Mouse (Mus musculus) gonadal fat pad, adult 2 months (tissue): ENCODE data around the gene Mmachc. TPM values are rescaled to one million over a fixed set of nuclear protein-coding genes. Genes with fewer than 3 reads are reported as not detected.
A peak's percentile ranks its signal among the peaks of the same experiment; 100 is the strongest.
"Not testable (repeated sequence)": the region's sequence is repeated elsewhere in the genome, so short reads cannot be mapped to it uniquely, and the experiment has no call there.

ENCODE experiments used
- DNase-seq: peaks from one replicate; pipeline ENCODE4 v3.0.0-alpha.2; 2012; ENCODE audit warnings: low read depth
- polyA plus RNA-seq: library from polyadenylated mRNA; depleted of rRNA; stranded (reverse); fragments of >200 nt; gene quantifications from 2 replicates; pipeline ENCODE4 v1.2.3, GENCODE M21; 2012

Mmachc gene
- polyA plus RNA-seq, 1 experiment, result 22.1 TPM

GRCm38 (mm10) chr4:116692146-116692545 is 16.1 kb downstream of the Mmachc start:
- no peak for DNase-seq

GRCm38 (mm10) chr4:116689309-116689876 is 18.8 kb downstream of the Mmachc start:
- peak; percentile 96 for DNase-seq

- no peak for DNase-seq
These were observed 21.2 kb downstream of the Mmachc start for GRCm38 (mm10) chr4:116687041-116687440.

GRCm38 (mm10) chr4:116685402-116686061 is 22.7 kb downstream of the Mmachc start, which contains the start of gene Prdx1:
Gene Prdx1 (plus strand): TSS chr4:116685544.
- no peak for DNase-seq

GRCm38 (mm10) chr4:116684665-116685064 is 23.5 kb downstream of the Mmachc start:
- no peak for DNase-seq

- DNase-seq, result no peak
These were observed 24.2 kb downstream of the Mmachc start for GRCm38 (mm10) chr4:116683957-116684356.

GRCm38 (mm10) chr4:116680521-116680920 is 27.7 kb downstream of the Mmachc start:
- not testable (repeated sequence) for DNase-seq

- DNase-seq, result peak; percentile 83
These were observed 29.1 kb downstream of the Mmachc start for GRCm38 (mm10) chr4:116679141-116679540.

GRCm38 (mm10) chr4:116677808-116678207 is 30.4 kb downstream of the Mmachc start:
- no peak for DNase-seq

GRCm38 (mm10) chr4:116676027-116676426 is 32.2 kb downstream of the Mmachc start:
- no peak for DNase-seq

GRCm38 (mm10) chr4:116674761-116675160 is 33.4 kb downstream of the Mmachc start:
- DNase-seq, result not testable (repeated sequence)

- DNase-seq, result no peak
These were observed 35.4 kb downstream of the Mmachc start for GRCm38 (mm10) chr4:116672785-116673184.

- DNase-seq, result no peak
These were observed 38.9 kb downstream of the Mmachc start for GRCm38 (mm10) chr4:116669291-116669690.

- no peak for DNase-seq
These were observed 40.1 kb downstream of the Mmachc start for GRCm38 (mm10) chr4:116668145-116668544.

GRCm38 (mm10) chr4:116666625-116667024 is 41.6 kb downstream of the Mmachc start:
- DNase-seq, result no peak

GRCm38 (mm10) chr4:116661998-116662397 is 46.2 kb downstream of the Mmachc start:
- no peak for DNase-seq

GRCm38 (mm10) chr4:116660829-116661228 is 47.4 kb downstream of the Mmachc start:
- no peak for DNase-seq

- DNase-seq, result not testable (repeated sequence)
These were observed 48.3 kb downstream of the Mmachc start for GRCm38 (mm10) chr4:116659916-116660315.

GRCm38 (mm10) chr4:116659474-116659873 is 48.7 kb downstream of the Mmachc start:
- no peak for DNase-seq

GRCm38 (mm10) chr4:116657971-116658370 is 50.2 kb downstream of the Mmachc start:
- DNase-seq, result no peak

- DNase-seq, result no peak
These were observed 52.5 kb downstream of the Mmachc start for GRCm38 (mm10) chr4:116655658-116656057.

GRCm38 (mm10) chr4:116655100-116655499 is 53.1 kb downstream of the Mmachc start:
- no peak for DNase-seq

- no peak for DNase-seq
These were observed 55.0 kb downstream of the Mmachc start for GRCm38 (mm10) chr4:116653228-116653627.
